Mouse (Mus musculus): Measurements from ENCODE around the gene Rpl22l1.

DNA sequence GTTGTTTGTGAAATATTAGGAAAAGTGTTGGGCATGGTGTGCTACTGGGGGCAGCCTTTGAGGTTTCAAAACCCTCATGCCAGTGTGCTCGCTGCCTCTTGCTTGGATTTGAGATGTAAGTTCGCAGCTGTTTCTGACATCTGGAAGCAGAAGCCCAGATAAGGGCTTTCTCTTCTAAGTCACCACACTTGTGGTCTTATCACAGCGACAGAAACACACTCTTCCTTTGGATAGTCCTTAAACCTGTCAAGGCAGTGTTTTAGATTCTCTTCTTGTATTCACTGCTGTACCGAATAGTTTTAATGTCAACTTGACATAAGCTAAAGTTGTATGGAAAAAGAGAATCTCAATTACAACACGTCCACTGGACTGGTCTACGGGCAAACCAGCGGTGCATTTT, 29.9 kb upstream of the Rpl22l1 start:
- TF ChIP-seq CTCF (IDR thresholded peaks at IDR 0.05; ENCODE audit: low read depth, low read length) (no peak), POLR2A (IDR thresholded peaks at IDR 0.05; ENCODE audit: extremely low read depth, insufficient read depth, low read length) (no peak)

Data from liver, adult 2 months (tissue).